Mouse (Mus musculus) lung, adult 2 months (tissue): ENCODE measurements around the gene Serinc5.

Source experiments
- CTCF ChIP-seq: fragments of 200-500 bp; IDR thresholded peaks from 2 replicates; pipeline ENCODE4 v1.5.1; 2011; ENCODE audit warnings: mild to moderate bottlenecking, low read length, control low read depth; ENCODE audit not compliant: insufficient read depth
- POLR2A ChIP-seq: fragments of 200-500 bp; IDR thresholded peaks from 2 replicates; pipeline ENCODE4 v1.6.1; 2011; ENCODE audit warnings: low read depth, mild to moderate bottlenecking, control low read depth, low read length, borderline replicate concordance; ENCODE audit errors: extremely low read depth

GRCm38 (mm10) chr13:92702035-92702434, 91.1 kb downstream of the Serinc5 start:
- TF ChIP-seq CTCF (no peak), POLR2A (no peak)
